Mouse (Mus musculus) midbrain, embryonic 13.5 days (tissue): ENCODE data around the gene Tmem259. TPM values are rescaled to one million over a fixed set of nuclear protein-coding genes. Genes with fewer than 3 reads are reported as not detected.

Experiments used
- ATAC-seq: fragments of 200-750 bp; cut with Nextera tagmentation; 2 replicates; pipeline ENCODE4 v1.8.0; 2017; ENCODE audit warnings: mild to moderate bottlenecking, moderate TSS enrichment, moderate library complexity
- H3K27ac ChIP-seq: fragments of 300-500 bp; sonication (generic); 2 replicates; pipeline ENCODE4 v1.5.1; 2015; ENCODE audit warnings: inconsistent platforms, mild to moderate bottlenecking, moderate library complexity
- H3K27me3 ChIP-seq: fragments of 300-500 bp; sonication (generic); 2 replicates; pipeline ENCODE4 v1.6.1; 2015; ENCODE audit warnings: mild to moderate bottlenecking, inconsistent platforms
- H3K36me3 ChIP-seq: fragments of 300-500 bp; sonication (generic); 2 replicates; pipeline ENCODE4 v1.6.1; 2015; ENCODE audit warnings: mild to moderate bottlenecking, inconsistent platforms
- H3K4me1 ChIP-seq: fragments of 300-500 bp; sonication (generic); replicated peaks from 2 replicates; pipeline ENCODE4 v1.6.1; 2015; ENCODE audit warnings: inconsistent platforms
- H3K4me2 ChIP-seq: fragments of 300-500 bp; sonication (generic); replicated peaks from 2 replicates; pipeline ENCODE4 v1.6.1; 2015; ENCODE audit warnings: moderate library complexity, mild to moderate bottlenecking, inconsistent platforms
- H3K4me3 ChIP-seq: fragments of 300-500 bp; sonication (generic); replicated peaks from 2 replicates; pipeline ENCODE4 v1.5.1; 2015; ENCODE audit warnings: mild to moderate bottlenecking, inconsistent platforms
- H3K9ac ChIP-seq: fragments of 300-500 bp; sonication (generic); replicated peaks from 2 replicates; pipeline ENCODE4 v1.6.1; 2015; ENCODE audit warnings: mild to moderate bottlenecking, inconsistent platforms
- H3K9me3 ChIP-seq: fragments of 300-500 bp; sonication (generic); 2 replicates; pipeline ENCODE4 v1.6.1; 2016; ENCODE audit warnings: mild to moderate bottlenecking, inconsistent platforms
- WGBS: fragments of 180-500 bp; shearing (Covaris S2); methylation state at CpG from one replicate; pipeline ENCODE4 v1.1.7; 2015; 5-methylcytosine and 5-hydroxymethylcytosine counted together
- polyA plus RNA-seq: library from polyadenylated mRNA; unstranded; fragments of >200 nt; fragmentation: Nextera tagmentation; extraction: Ambion mirVana; gene quantifications from 2 replicates; pipeline ENCODE4 v1.2.1, GENCODE M21; 2015

Gene Tmem259
- polyA plus RNA-seq, 1 experiment from 2014 or later = 16.7 TPM

GRCm38 (mm10) chr10:79936911-79937441 is 47.2 kb downstream of the Tmem259 start:
- WGBS = 72% methylated on average over 27 of the region's 27 CpGs
- Histone ChIP-seq H3K9me3 (no peaks in the 10 kb centered on the region), H3K4me3 (no peak overlapping the region), H3K4me2 (no peak overlapping the region), H3K27ac (0 out of 2 replicates have a peak overlapping the region, but pooled peaks have one; percentile 9), H3K27me3 (no peaks in the 10 kb centered on the region), H3K4me1 (peaks cover 42% of the 10 kb centered on the region), H3K36me3 (peaks cover 56% of the 10 kb centered on the region), H3K9ac (no peak overlapping the region)
- no peak for ATAC-seq

DNA sequence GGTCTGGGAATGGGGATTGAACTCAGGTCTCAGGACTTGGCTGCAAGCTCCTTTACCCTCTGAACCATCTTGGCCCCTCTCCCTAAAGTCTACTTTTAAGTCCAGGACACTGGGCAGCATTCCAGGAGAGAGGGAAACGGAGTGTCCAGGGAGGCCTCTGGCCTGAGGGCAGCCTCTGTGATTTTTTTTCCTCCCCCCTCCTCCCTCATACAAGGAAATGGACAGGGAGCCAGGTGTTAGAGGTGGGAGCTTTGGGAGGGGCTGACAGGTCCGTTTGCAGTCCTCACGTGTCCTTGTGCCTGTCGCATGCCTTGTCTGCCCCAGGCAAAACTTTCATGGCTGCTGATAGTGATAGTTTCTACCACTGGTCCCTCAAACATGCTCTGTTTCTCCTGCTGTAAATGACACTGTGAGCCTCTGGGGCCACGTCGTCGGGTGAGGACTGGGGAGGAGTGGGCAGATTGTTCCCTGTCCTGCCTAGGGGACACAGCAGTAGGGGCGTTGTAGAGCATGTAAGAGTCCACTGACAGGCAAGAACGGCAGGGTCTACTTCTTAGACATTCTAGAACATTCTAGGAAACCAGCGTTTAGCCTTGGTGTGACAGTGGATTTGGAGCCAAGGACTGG is 47.7 kb downstream of the Tmem259 start:
- peak overlapping the region; percentile 9; the same call in 1 of the 2 replicates for H3K27ac ChIP-seq

DNA sequence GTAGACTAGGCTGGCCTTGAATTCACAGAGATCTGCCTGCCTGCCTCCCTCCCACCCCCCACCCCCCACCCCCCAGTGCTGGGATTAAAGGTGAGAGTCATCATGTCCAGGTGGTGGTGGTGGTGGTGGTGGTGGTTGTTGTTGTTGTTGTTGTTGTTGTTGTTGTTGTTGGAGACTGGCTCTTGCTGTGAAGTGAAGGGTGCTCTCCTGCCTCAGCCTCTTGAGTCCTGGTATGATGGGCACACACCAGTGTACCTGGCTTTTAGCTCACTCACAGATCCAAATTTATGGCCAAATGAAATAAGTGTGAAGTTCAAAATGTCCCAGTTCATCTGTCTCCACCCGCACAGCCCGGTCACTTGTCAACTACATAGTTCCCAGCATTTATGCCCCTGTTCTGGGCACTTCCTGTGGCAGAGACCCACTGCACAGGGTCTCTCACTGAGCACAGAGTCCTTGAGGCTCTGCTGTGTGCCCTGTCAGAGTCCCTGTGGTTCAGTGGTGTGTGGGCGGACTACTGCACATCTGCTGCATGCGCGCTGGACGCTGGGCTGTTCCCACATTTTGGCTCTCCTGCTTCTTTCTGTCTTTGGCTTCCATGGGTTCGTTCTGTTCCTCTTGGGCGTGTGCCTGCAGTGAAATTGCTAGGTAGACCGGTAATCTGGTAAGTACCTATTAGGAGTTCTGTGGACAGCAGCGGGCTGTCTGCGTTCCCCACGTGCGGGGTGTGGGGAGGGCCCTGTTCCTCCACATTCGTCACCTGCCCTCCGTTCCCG is 49.1 kb downstream of the Tmem259 start:
- Histone ChIP-seq H3K4me2 (no peak overlapping the region), H3K9me3 (no peaks in the 10 kb centered on the region), H3K27ac (0 out of 2 replicates have a peak overlapping the region, but pooled peaks have one; percentile 39), H3K9ac (no peak overlapping the region), H3K4me3 (no peak overlapping the region), H3K27me3 (no peaks in the 10 kb centered on the region), H3K36me3 (peaks cover 57% of the 10 kb centered on the region), H3K4me1 (peaks cover 57% of the 10 kb centered on the region)
- 90% methylated on average over 16 of the region's 16 CpGs for WGBS
- ATAC-seq = no peak

More for the DNA sequence above, 47.7 kb downstream of the Tmem259 start:
- ATAC-seq = no peak
- WGBS = 81% methylated on average over 10 of the region's 10 CpGs
- Histone ChIP-seq H3K36me3 (peaks cover 56% of the 10 kb centered on the region), H3K4me3 (no peak overlapping the region), H3K9me3 (no peaks in the 10 kb centered on the region), H3K4me1 (peaks cover 44% of the 10 kb centered on the region), H3K27me3 (no peaks in the 10 kb centered on the region), H3K9ac (no peak overlapping the region), H3K4me2 (no peak overlapping the region)

- peak overlapping the region; percentile 35; the same call in 1 of the 2 replicates for H3K27ac ChIP-seq
These were observed 49.8 kb downstream of the Tmem259 start for GRCm38 (mm10) chr10:79934272-79934721.

DNA sequence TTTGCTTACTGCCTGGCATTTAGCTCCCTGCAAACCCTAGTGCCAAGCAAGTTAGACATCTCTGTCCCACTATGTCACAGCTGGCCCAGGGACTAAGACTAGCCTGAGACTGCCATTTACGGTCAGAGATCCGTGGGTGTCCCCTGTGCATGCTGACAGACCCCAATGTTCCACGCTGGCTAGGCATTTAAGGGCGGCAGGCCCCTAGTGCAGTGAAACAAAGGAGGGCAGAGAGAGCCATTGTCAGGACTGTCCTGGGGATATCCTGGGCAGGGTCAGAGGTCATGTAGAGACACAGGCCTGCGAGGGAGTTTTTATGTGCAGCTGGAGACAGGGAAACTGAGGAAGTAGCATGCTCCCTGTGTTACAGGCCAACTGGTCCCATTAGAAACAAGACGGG is 50.3 kb downstream of the Tmem259 start:
- peaks cover 57% of the 10 kb centered on the region for H3K36me3 ChIP-seq
- H3K4me3 ChIP-seq = no peak overlapping the region
- ATAC-seq = no peak
- 29% methylated on average over 6 of the region's 6 CpGs for WGBS
- no peaks in the 10 kb centered on the region for H3K27me3 ChIP-seq
- peaks cover 68% of the 10 kb centered on the region for H3K4me1 ChIP-seq
- H3K9ac ChIP-seq = no peak overlapping the region
- H3K9me3 ChIP-seq = no peaks in the 10 kb centered on the region
- no peak overlapping the region for H3K4me2 ChIP-seq
- no peak overlapping the region; the same call in 1 of the 2 replicates for H3K27ac ChIP-seq

More at GRCm38 (mm10) chr10:79934272-79934721, 49.8 kb downstream of the Tmem259 start:
- 74% methylated on average over 13 of the region's 13 CpGs for WGBS
- Histone ChIP-seq H3K36me3 (peaks cover 57% of the 10 kb centered on the region), H3K9ac (no peak overlapping the region), H3K4me1 (peaks cover 64% of the 10 kb centered on the region), H3K4me3 (no peak overlapping the region), H3K27me3 (no peaks in the 10 kb centered on the region), H3K9me3 (no peaks in the 10 kb centered on the region), H3K4me2 (no peak overlapping the region)
- ATAC-seq = peak; percentile 32

- H3K4me1 ChIP-seq = peaks cover 73% of the 10 kb centered on the region
- H3K36me3 ChIP-seq = peaks cover 57% of the 10 kb centered on the region
- 72% methylated on average over 9 of the region's 9 CpGs for WGBS
- ATAC-seq = no peak
- H3K9me3 ChIP-seq = no peaks in the 10 kb centered on the region
- no peak overlapping the region for H3K4me3 ChIP-seq
- peak overlapping the region; percentile 22; the same call in 1 of the 2 replicates for H3K27ac ChIP-seq
- no peaks in the 10 kb centered on the region for H3K27me3 ChIP-seq
- 0 out of 2 replicates have a peak overlapping the region, but pooled peaks have one; percentile 4 for H3K4me2 ChIP-seq
- H3K9ac ChIP-seq = peak overlapping the region; percentile 54; the same call in 1 of the 2 replicates
These were observed 50.9 kb downstream of the Tmem259 start for GRCm38 (mm10) chr10:79933145-79933679.

DNA sequence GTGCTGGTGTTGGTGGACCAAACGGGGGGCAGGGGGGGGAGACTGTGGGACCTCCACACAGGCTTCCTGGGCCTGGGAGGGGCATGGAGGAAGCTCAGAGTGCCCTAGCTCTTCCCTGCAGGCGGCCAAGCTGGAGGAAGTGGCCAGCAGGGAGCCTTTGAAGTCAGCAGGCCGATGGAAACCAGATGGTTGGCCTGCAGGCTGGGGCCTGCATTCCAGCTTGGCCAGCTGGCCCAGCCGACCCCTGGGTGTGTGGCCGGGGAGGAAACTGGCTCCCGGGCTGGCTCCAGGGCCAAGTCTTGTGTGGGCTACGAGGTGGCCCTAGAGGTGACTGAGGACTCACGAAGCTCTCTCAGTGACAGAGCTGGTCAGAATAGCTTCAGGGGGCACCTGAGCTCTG is 51.4 kb downstream of the Tmem259 start:
- Histone ChIP-seq H3K4me3 (no peak overlapping the region), H3K4me2 (0 out of 2 replicates have a peak overlapping the region, but pooled peaks have one; percentile 4), H3K27ac (peak overlapping the region; percentile 22), H3K9ac (peak overlapping the region; percentile 54), H3K4me1 (peaks cover 74% of the 10 kb centered on the region), H3K27me3 (no peaks in the 10 kb centered on the region), H3K9me3 (no peaks in the 10 kb centered on the region), H3K36me3 (peaks cover 53% of the 10 kb centered on the region)
- ATAC-seq = no peak
- WGBS = 19% methylated on average over 8 of the region's 8 CpGs

DNA sequence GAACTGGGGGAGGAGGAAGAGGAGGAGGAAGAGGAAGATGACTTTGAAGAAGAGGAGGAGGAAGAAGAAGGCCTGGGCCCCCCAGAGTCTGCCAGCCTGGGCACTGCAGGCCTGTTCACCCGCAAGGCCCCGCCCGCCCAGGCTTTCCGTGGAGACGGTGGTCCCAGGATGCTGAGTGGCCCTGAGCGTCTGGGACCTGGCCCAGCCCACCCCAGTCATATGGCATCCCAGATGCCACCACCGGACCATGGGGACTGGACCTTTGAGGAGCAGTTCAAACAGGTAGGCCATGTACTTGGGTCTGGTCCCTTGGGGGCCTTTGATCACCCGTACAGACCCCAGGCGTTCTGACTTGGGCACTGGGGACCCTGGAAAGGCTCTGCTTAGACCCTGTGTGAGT is 52.3 kb downstream of the Tmem259 start:
- H3K27ac ChIP-seq = no peak overlapping the region; the same call in 1 of the 2 replicates
- peaks cover 45% of the 10 kb centered on the region for H3K36me3 ChIP-seq
- 0 out of 2 replicates have a peak overlapping the region, but pooled peaks have one; percentile 54 for H3K9ac ChIP-seq
- H3K4me3 ChIP-seq = no peak overlapping the region
- no peak overlapping the region for H3K4me2 ChIP-seq
- peaks cover 68% of the 10 kb centered on the region for H3K4me1 ChIP-seq
- WGBS = 90% methylated on average over 9 of the region's 9 CpGs
- no peaks in the 10 kb centered on the region for H3K9me3 ChIP-seq
- ATAC-seq = no peak
- no peaks in the 10 kb centered on the region for H3K27me3 ChIP-seq

- H3K4me2 ChIP-seq = no peak overlapping the region
- H3K9ac ChIP-seq = no peak overlapping the region; the same call in 1 of the 2 replicates
- H3K36me3 ChIP-seq = peaks cover 42% of the 10 kb centered on the region
- no peaks in the 10 kb centered on the region for H3K27me3 ChIP-seq
- H3K4me3 ChIP-seq = no peak overlapping the region
- H3K4me1 ChIP-seq = peaks cover 69% of the 10 kb centered on the region
- no peaks in the 10 kb centered on the region for H3K9me3 ChIP-seq
- WGBS = 81% methylated on average over 16 of the region's 16 CpGs
- no peak overlapping the region for H3K27ac ChIP-seq
- no peak for ATAC-seq
These were observed 53.3 kb downstream of the Tmem259 start for GRCm38 (mm10) chr10:79930826-79931186.

GRCm38 (mm10) chr10:79929967-79930825 is 53.9 kb downstream of the Tmem259 start:
- Histone ChIP-seq H3K9me3 (no peaks in the 10 kb centered on the region), H3K4me2 (peak overlapping the region; percentile 91), H3K4me3 (peak overlapping the region; percentile 81; the same call in 1 of the 2 replicates), H3K9ac (peak overlapping the region; percentile 3; the same call in 1 of the 2 replicates), H3K4me1 (peaks cover 73% of the 10 kb centered on the region), H3K27me3 (no peaks in the 10 kb centered on the region), H3K27ac (no peak overlapping the region), H3K36me3 (peaks cover 41% of the 10 kb centered on the region)
- ATAC-seq = no peak
- 89% methylated on average over 18 of the region's 18 CpGs for WGBS
